Mouse (Mus musculus): ENCODE measurements around the gene Sema4d.

DNA sequence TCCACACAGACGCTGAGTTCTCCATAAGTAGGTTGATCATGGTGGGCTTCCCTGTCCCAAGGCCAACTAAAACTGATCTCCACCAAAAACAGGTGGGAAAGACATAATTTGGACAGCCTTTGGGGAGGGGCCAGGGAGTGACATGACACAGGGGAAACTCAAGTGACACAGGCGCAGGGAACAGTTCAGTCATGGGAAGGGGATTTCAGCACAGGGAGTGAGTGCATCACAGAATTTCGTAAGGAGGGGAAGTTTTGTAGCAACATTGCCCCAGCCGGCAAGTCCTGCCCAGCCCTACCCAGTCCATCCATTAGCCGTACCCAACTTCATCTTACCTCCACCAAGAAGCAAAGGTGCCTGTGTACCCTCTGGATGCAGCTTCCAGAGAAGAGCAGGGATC, 52.8 kb downstream of the Sema4d start:
- TF ChIP-seq JUND (IDR thresholded peaks at IDR 0.05; ENCODE audit: low read depth, low read length) (no peak), KAT2A (conservative IDR thresholded peaks at IDR 0.05; ENCODE audit: low read depth, low read length) (no peak), BHLHE40 (IDR thresholded peaks at IDR 0.05; ENCODE audit: borderline replicate concordance, low read depth, low read length) (no peak), MEF2A (IDR thresholded peaks at IDR 0.05; ENCODE audit: extremely low read depth, insufficient replicate concordance, low read depth, low read length, poor library complexity, severe bottlenecking) (no peak), CTCF (IDR thresholded peaks at IDR 0.05 in 2 of 3, conservative IDR thresholded peaks at IDR 0.05 in 1 of 3; ENCODE audit: control insufficient read depth in 1 of 3, insufficient read depth in 1 of 3, low read depth in 2 of 3, low read length in 3 of 3, poor library complexity in 1 of 3, severe bottlenecking in 1 of 3) (no peak)
